ENCODE assay signal across 38 mouse cellular contexts in genomic region chr2:122240735-122241134, GRCm38 (mm10). TPM values are rescaled to one million over a fixed set of nuclear protein-coding genes. Genes with fewer than 3 reads are reported as not detected.
DNase-seq lines count a peak whose midpoint lies in the region; ATAC-seq and TF ChIP-seq lines count a peak whose summit lies in the region.
"Had no signal": no experiment of that assay in that cellular context is flagged by ENCODE, and none has a peak within 500 bp of the region (broad histone marks: within the 10 kb centered on the region; RNA-seq: fewer than 3 reads in every experiment).

No protein-coding gene starts in this region.

- no peak for TF ChIP-seq POLR2A in kidney, adult 2 months (IDR thresholded peaks at IDR 0.05; ENCODE audit: low read depth, low read length)

- no peak overlapping the region for H3K9ac ChIP-seq in kidney, embryonic 16.5 days (replicated peaks; ENCODE audit: low read length)
- no peak overlapping the region for H3K9ac ChIP-seq in intestine, postnatal 0 days (ENCODE audit: low read depth, low read length)
- H3K9ac ChIP-seq in liver, embryonic 11.5 days (ENCODE audit: low read depth, low read length), result no peak overlapping the region
- no peak overlapping the region for H3K9ac ChIP-seq in liver, postnatal 0 days (replicated peaks)
- H3K9ac ChIP-seq: forebrain, embryonic 15.5 days; hindbrain, embryonic 12.5 days; limb, embryonic 13.5 days; stomach, embryonic 15.5 days had no signal

- peaks cover 17% of the 10 kb centered on the region; the same call in 1 of the 2 replicates for H3K4me1 ChIP-seq in kidney, adult 2 months (ENCODE audit: control insufficient read depth, insufficient read depth, low read length)
- peaks cover 9% of the 10 kb centered on the region; the same call in 1 of the 2 replicates for H3K4me1 ChIP-seq in kidney, embryonic 16.5 days (ENCODE audit: insufficient read depth, low read length)
- H3K4me1 ChIP-seq in intestine, postnatal 0 days (replicated peaks; ENCODE audit: control insufficient read depth, insufficient read depth, low read length), result no peaks in the 10 kb centered on the region
- H3K4me1 ChIP-seq in liver, embryonic 11.5 days (replicated peaks; ENCODE audit: control insufficient read depth, insufficient read depth, low read length), result peaks cover 25% of the 10 kb centered on the region
- peaks cover 21% of the 10 kb centered on the region for H3K4me1 ChIP-seq in liver, postnatal 0 days (ENCODE audit: insufficient read depth)
- H3K4me1 ChIP-seq: forebrain, embryonic 15.5 days; limb, embryonic 13.5 days; stomach, embryonic 15.5 days had no signal

- no peaks in the 10 kb centered on the region for H3K9me3 ChIP-seq in kidney, embryonic 16.5 days (ENCODE audit: low read length)
- no peaks in the 10 kb centered on the region for H3K9me3 ChIP-seq in intestine, postnatal 0 days (ENCODE audit: control insufficient read depth)
- no peaks in the 10 kb centered on the region for H3K9me3 ChIP-seq in liver, embryonic 11.5 days (ENCODE audit: control insufficient read depth, low read length)
- H3K9me3 ChIP-seq in liver, postnatal 0 days (ENCODE audit: low read length), result no peaks in the 10 kb centered on the region
- H3K9me3 ChIP-seq: forebrain, embryonic 15.5 days; hindbrain, embryonic 12.5 days; limb, embryonic 13.5 days; stomach, embryonic 15.5 days had no signal

- no peak overlapping the region for H3K4me3 ChIP-seq in kidney, adult 2 months (ENCODE audit: insufficient read depth, low read depth, low read length)
- H3K4me3 ChIP-seq in kidney, embryonic 16.5 days (ENCODE audit: low read length), result no peak overlapping the region
- no peak overlapping the region for H3K4me3 ChIP-seq in intestine, postnatal 0 days (ENCODE audit: low read depth, low read length)
- no peak overlapping the region for H3K4me3 ChIP-seq in liver, embryonic 11.5 days (ENCODE audit: low read depth, low read length)
- no peak overlapping the region for H3K4me3 ChIP-seq in liver, postnatal 0 days (ENCODE audit: low read depth, low read length)
- H3K4me3 ChIP-seq: forebrain, embryonic 15.5 days; hindbrain, embryonic 12.5 days; limb, embryonic 13.5 days; stomach, embryonic 15.5 days had no signal

- H3K27ac ChIP-seq in kidney, adult 2 months (ENCODE audit: insufficient read depth, low read depth, low read length), result peak overlapping the region; percentile 62
- H3K27ac ChIP-seq in kidney, embryonic 16.5 days (ENCODE audit: low read length), result no peak overlapping the region
- H3K27ac ChIP-seq in intestine, postnatal 0 days (ENCODE audit: low read depth, low read length), result peak overlapping the region; percentile 60
- peak overlapping the region; percentile 30; the same call in 1 of the 2 replicates for H3K27ac ChIP-seq in liver, embryonic 11.5 days (ENCODE audit: low read depth, low read length)
- peak overlapping the region; percentile 80 for H3K27ac ChIP-seq in liver, postnatal 0 days (ENCODE audit: low read depth)
- H3K27ac ChIP-seq: forebrain, embryonic 15.5 days; hindbrain, embryonic 12.5 days; hindbrain, postnatal 0 days; kidney, postnatal 0 days; limb, embryonic 13.5 days; stomach, embryonic 15.5 days had no signal

- H3K27me3 ChIP-seq in kidney, adult 2 months (replicated peaks; ENCODE audit: control insufficient read depth, insufficient read depth, low read length), result no peaks in the 10 kb centered on the region
- H3K27me3 ChIP-seq in kidney, embryonic 16.5 days (ENCODE audit: insufficient read depth, low read length), result no peaks in the 10 kb centered on the region
- H3K27me3 ChIP-seq in intestine, postnatal 0 days (replicated peaks; ENCODE audit: control insufficient read depth, insufficient read depth, low read length), result no peaks in the 10 kb centered on the region
- no peaks in the 10 kb centered on the region for H3K27me3 ChIP-seq in liver, embryonic 11.5 days (replicated peaks; ENCODE audit: control insufficient read depth, insufficient read depth, low read length)
- no peaks in the 10 kb centered on the region for H3K27me3 ChIP-seq in liver, postnatal 0 days (ENCODE audit: insufficient read depth, low read length)
- H3K27me3 ChIP-seq: forebrain, embryonic 15.5 days; hindbrain, embryonic 12.5 days; limb, embryonic 13.5 days; stomach, embryonic 15.5 days had no signal

- no peak overlapping the region for H3K4me2 ChIP-seq in kidney, embryonic 16.5 days (replicated peaks; ENCODE audit: low read depth, low read length)
- no peak overlapping the region for H3K4me2 ChIP-seq in intestine, postnatal 0 days (replicated peaks; ENCODE audit: low read depth)
- H3K4me2 ChIP-seq in liver, embryonic 11.5 days, result no peak overlapping the region
- no peak overlapping the region for H3K4me2 ChIP-seq in liver, postnatal 0 days (ENCODE audit: low read depth, low read length)
- H3K4me2 ChIP-seq: forebrain, embryonic 15.5 days; heart, embryonic 11.5 days; hindbrain, embryonic 12.5 days; limb, embryonic 13.5 days; stomach, embryonic 15.5 days had no signal

- peak; percentile 72 for DNase-seq in kidney, adult 2 months
- no peak for DNase-seq in liver, embryonic 11.5 days (ENCODE audit: low spot score)
- DNase-seq in liver, postnatal 0 days, result no peak
- DNase-seq in cerebellum, adult 8-10 months, result no peak
- no peak for DNase-seq in heart, adult 8-10 months (ENCODE audit: low spot score)
- DNase-seq: adrenal gland, postnatal 25 days; cerebellum, adult 18-20 months; cerebellum, postnatal 14 days; gastrocnemius, postnatal 25 days; heart, adult 11 months; heart, postnatal 36 days; lung, adult 2 months; lung, postnatal 14 days; midbrain, embryonic 14.5 days; right cerebral cortex, postnatal 14 days had no signal

- TF ChIP-seq CTCF in kidney, adult 2 months (conservative IDR thresholded peaks at IDR 0.05; ENCODE audit: insufficient read depth, insufficient read length, low read depth, low read length), result no peak
- TF ChIP-seq CTCF in intestine, postnatal 0 days (IDR thresholded peaks at IDR 0.05; ENCODE audit: low read depth), result no peak
- TF ChIP-seq CTCF in liver, postnatal 0 days (IDR thresholded peaks at IDR 0.05; ENCODE audit: low read depth), result no peak

- peaks cover 4% of the 10 kb centered on the region; the same call in 1 of the 2 replicates for H3K36me3 ChIP-seq in kidney, adult 2 months (ENCODE audit: control insufficient read depth, insufficient read depth, low read length)
- no peaks in the 10 kb centered on the region for H3K36me3 ChIP-seq in kidney, embryonic 16.5 days (ENCODE audit: insufficient read depth, low read length)
- H3K36me3 ChIP-seq in intestine, postnatal 0 days (ENCODE audit: control insufficient read depth, insufficient read depth), result no peaks in the 10 kb centered on the region
- no peaks in the 10 kb centered on the region for H3K36me3 ChIP-seq in liver, embryonic 11.5 days (ENCODE audit: control insufficient read depth, insufficient read depth, low read length)
- peaks cover 4% of the 10 kb centered on the region; the same call in 1 of the 2 replicates for H3K36me3 ChIP-seq in liver, postnatal 0 days (replicated peaks; ENCODE audit: insufficient read depth, low read length)
- H3K36me3 ChIP-seq: forebrain, embryonic 15.5 days; hindbrain, embryonic 12.5 days; limb, embryonic 13.5 days; stomach, embryonic 15.5 days had no signal

- no peak for TF ChIP-seq EP300 in liver, postnatal 0 days (IDR thresholded peaks at IDR 0.05; ENCODE audit: low read depth)

- no peak for ATAC-seq in kidney, embryonic 16.5 days (ENCODE audit: low FRiP score, low TSS enrichment)
- ATAC-seq in intestine, postnatal 0 days, result no peak
- ATAC-seq in liver, embryonic 11.5 days (replicated peaks; ENCODE audit: low FRiP score), result no peak
- no peak for ATAC-seq in liver, postnatal 0 days
- ATAC-seq: CD4-positive, CD25-positive, alpha-beta regulatory T cell, adult 4 months; forebrain, embryonic 15.5 days; hindbrain, postnatal 0 days had no signal

RNA-seq across cellular contexts. Expression of gene Sord, which starts 6.2 kb away (rescaled TPM):
- polyA plus RNA-seq in kidney, adult 2 months (2012; rRNA removed), result 566 and 646 TPM in 2 replicates
- polyA plus RNA-seq in kidney, embryonic 16.5 days (2015; fragmentation: Nextera tagmentation; extraction: Ambion mirVana), result 62.2 and 62.4 TPM in 2 replicates
- 136 and 172 TPM in 2 replicates for polyA plus RNA-seq in intestine, postnatal 0 days (2015; fragmentation: Nextera tagmentation; extraction: Ambion mirVana)
- 172 and 180 TPM in 2 replicates for polyA plus RNA-seq in liver, embryonic 11.5 days (2014; fragmentation: Nextera tagmentation; extraction: Ambion mirVana)
- polyA plus RNA-seq in liver, postnatal 0 days (2015; fragmentation: Nextera tagmentation; extraction: Ambion mirVana), result 294 and 325 TPM in 2 replicates
- total RNA-seq in heart, adult 8-10 months (2022), result 100 to 1,000 TPM; 182 to 228 (median 200) TPM

RNA-seq across cellular contexts. Expression of gene Terb2, which starts 54.7 kb away (rescaled TPM):
- polyA plus RNA-seq in kidney, adult 2 months (2012; rRNA removed), result not detected in 2 replicates
- polyA plus RNA-seq in kidney, embryonic 16.5 days (2015; fragmentation: Nextera tagmentation; extraction: Ambion mirVana), result not detected in 2 replicates
- polyA plus RNA-seq in intestine, postnatal 0 days (2015; fragmentation: Nextera tagmentation; extraction: Ambion mirVana), result not detected in 2 replicates
- not detected in 2 replicates for polyA plus RNA-seq in liver, embryonic 11.5 days (2014; fragmentation: Nextera tagmentation; extraction: Ambion mirVana)
- not detected in 2 replicates for polyA plus RNA-seq in liver, postnatal 0 days (2015; fragmentation: Nextera tagmentation; extraction: Ambion mirVana)
- total RNA-seq in heart, adult 8-10 months (2022), result not detected
- total RNA-seq: adrenal gland, adult 18-20 months; adrenal gland, postnatal 25 days; gastrocnemius, adult 18-20 months; gastrocnemius, postnatal 25 days; heart, postnatal 36 days; hindbrain, postnatal 0 days; layer of hippocampus, adult 8-10 months; layer of hippocampus, postnatal 25 days; left cerebral cortex, adult 8-10 months; left cerebral cortex, postnatal 36 days had no signal
- polyA plus RNA-seq: brain, embryonic 14.5 days; CD4-positive, CD25-positive, alpha-beta regulatory T cell, adult 4 months; cortical plate, adult 2 months; embryonic facial prominence, embryonic 11.5 days; forebrain, embryonic 15.5 days; frontal cortex, adult 2 months; heart, embryonic 11.5 days; heart, embryonic 16.5 days; hindbrain, embryonic 12.5 days; hindbrain, postnatal 0 days; kidney, postnatal 0 days; limb, embryonic 13.5 days; lung, adult 2 months; midbrain, embryonic 14.5 days; neural tube, embryonic 14.5 days; stomach, embryonic 15.5 days had no signal

RNA-seq across cellular contexts. Expression of gene Patl2, which starts 54.7 kb away (rescaled TPM):
- 0.04 TPM in 1 of 2 replicates, not detected in the other for polyA plus RNA-seq in kidney, adult 2 months (2012; rRNA removed)
- polyA plus RNA-seq in kidney, embryonic 16.5 days (2015; fragmentation: Nextera tagmentation; extraction: Ambion mirVana), result not detected in 2 replicates
- polyA plus RNA-seq in intestine, postnatal 0 days (2015; fragmentation: Nextera tagmentation; extraction: Ambion mirVana), result 0.04 and 0.05 TPM in 2 replicates
- 0.15 TPM in 1 of 2 replicates, not detected in the other for polyA plus RNA-seq in liver, embryonic 11.5 days (2014; fragmentation: Nextera tagmentation; extraction: Ambion mirVana)
- polyA plus RNA-seq in liver, postnatal 0 days (2015; fragmentation: Nextera tagmentation; extraction: Ambion mirVana), result 0.14 and 0.18 TPM in 2 replicates
- not detected for total RNA-seq in heart, adult 8-10 months (2022)
- total RNA-seq: adrenal gland, adult 18-20 months; adrenal gland, postnatal 25 days; gastrocnemius, adult 18-20 months; gastrocnemius, postnatal 25 days; heart, postnatal 36 days; hindbrain, postnatal 0 days; layer of hippocampus, postnatal 25 days; left cerebral cortex, postnatal 36 days; monocyte, adult 5-6 weeks had no signal
- polyA plus RNA-seq: brain, embryonic 14.5 days; forebrain, embryonic 15.5 days; heart, embryonic 11.5 days; hindbrain, embryonic 12.5 days; limb, embryonic 13.5 days; lung, adult 2 months; midbrain, embryonic 14.5 days; stomach, embryonic 15.5 days had no signal

RNA-seq across cellular contexts. Expression of gene Duox2, which starts 57.5 kb away (rescaled TPM):
- 0.05 and 0.17 TPM in 2 replicates for polyA plus RNA-seq in kidney, adult 2 months (2012; rRNA removed)
- polyA plus RNA-seq in kidney, embryonic 16.5 days (2015; fragmentation: Nextera tagmentation; extraction: Ambion mirVana), result 0.06 TPM in 2 replicates
- 0.17 and 0.38 TPM in 2 replicates for polyA plus RNA-seq in intestine, postnatal 0 days (2015; fragmentation: Nextera tagmentation; extraction: Ambion mirVana)
- not detected in 2 replicates for polyA plus RNA-seq in liver, embryonic 11.5 days (2014; fragmentation: Nextera tagmentation; extraction: Ambion mirVana)
- polyA plus RNA-seq in liver, postnatal 0 days (2015; fragmentation: Nextera tagmentation; extraction: Ambion mirVana), result 0.02 TPM in 2 replicates
- total RNA-seq in heart, adult 8-10 months (2022), result under 1 TPM; 0.46 to 0.82 (median 0.54) TPM
- total RNA-seq: adrenal gland, postnatal 25 days; left cerebral cortex, postnatal 36 days; monocyte, adult 5-6 weeks had no signal
- polyA plus RNA-seq: CD4-positive, CD25-positive, alpha-beta regulatory T cell, adult 4 months; embryonic facial prominence, embryonic 11.5 days; hindbrain, embryonic 12.5 days; neural tube, embryonic 14.5 days had no signal

RNA-seq across cellular contexts. Expression of gene Duoxa2, which starts 58.0 kb away (rescaled TPM):
- 0.20 TPM in 1 of 2 replicates, not detected in the other for polyA plus RNA-seq in kidney, adult 2 months (2012; rRNA removed)
- polyA plus RNA-seq in kidney, embryonic 16.5 days (2015; fragmentation: Nextera tagmentation; extraction: Ambion mirVana), result not detected in 2 replicates
- 0.83 and 1.5 TPM in 2 replicates for polyA plus RNA-seq in intestine, postnatal 0 days (2015; fragmentation: Nextera tagmentation; extraction: Ambion mirVana)
- 0.12 TPM in 1 of 2 replicates, not detected in the other for polyA plus RNA-seq in liver, embryonic 11.5 days (2014; fragmentation: Nextera tagmentation; extraction: Ambion mirVana)
- polyA plus RNA-seq in liver, postnatal 0 days (2015; fragmentation: Nextera tagmentation; extraction: Ambion mirVana), result not detected in 2 replicates
- under 1 TPM in 3 of 4 experiments, not detected in 1; 0.17 to 0.31 (median 0.25) TPM for total RNA-seq in heart, adult 8-10 months (2022)
- total RNA-seq: adrenal gland, adult 18-20 months; adrenal gland, postnatal 25 days; gastrocnemius, adult 18-20 months; gastrocnemius, postnatal 25 days; heart, postnatal 36 days; layer of hippocampus, adult 8-10 months; layer of hippocampus, postnatal 25 days; left cerebral cortex, adult 8-10 months; left cerebral cortex, postnatal 36 days; monocyte, adult 5-6 weeks had no signal
- polyA plus RNA-seq: CD4-positive, CD25-positive, alpha-beta regulatory T cell, adult 4 months; cortical plate, adult 2 months; embryonic facial prominence, embryonic 11.5 days; frontal cortex, adult 2 months; heart, embryonic 11.5 days; heart, embryonic 16.5 days; hindbrain, embryonic 12.5 days; kidney, postnatal 0 days; midbrain, embryonic 14.5 days had no signal
